ENCODE assay signal across 14 mouse cellular contexts in genomic region chr19:44743961-44744520, GRCm38 (mm10). TPM values are rescaled to one million over a fixed set of nuclear protein-coding genes. Genes with fewer than 3 reads are reported as not detected.
"Had no signal": no experiment of that assay in that cellular context is flagged by ENCODE, and none has a peak within 500 bp of the region (broad histone marks: within the 10 kb centered on the region; RNA-seq: fewer than 3 reads in every experiment).

No protein-coding gene starts in this region.

- H3K4me3 ChIP-seq: hindbrain, embryonic 15.5 days; left cerebral cortex, adult 2 months; limb, embryonic 10.5 days; liver, embryonic 15.5 days; stomach, embryonic 15.5 days had no signal

- ATAC-seq: inflammation-experienced regulatory T-cells, adult 6 months; lung, postnatal 0 days had no signal

- H3K4me1 ChIP-seq: liver, embryonic 15.5 days had no signal

- H3K36me3 ChIP-seq: hindbrain, embryonic 15.5 days; limb, embryonic 10.5 days; liver, embryonic 15.5 days; stomach, embryonic 15.5 days had no signal

- H3K27ac ChIP-seq: hindbrain, embryonic 15.5 days; left cerebral cortex, adult 2 months; limb, embryonic 10.5 days; liver, embryonic 15.5 days; stomach, embryonic 15.5 days had no signal

- DNase-seq: lung, adult 2 months; lung, postnatal 36 days; right cerebral cortex, postnatal 14 days; thymus, adult 2 months; thymus, postnatal 36 days had no signal

- H3K4me2 ChIP-seq: hindbrain, embryonic 15.5 days; liver, embryonic 11.5 days; liver, embryonic 15.5 days; stomach, embryonic 15.5 days had no signal

- H3K9me3 ChIP-seq: hindbrain, embryonic 15.5 days; limb, embryonic 10.5 days; liver, embryonic 15.5 days; stomach, embryonic 15.5 days had no signal

- H3K9ac ChIP-seq: hindbrain, embryonic 15.5 days; liver, embryonic 15.5 days; stomach, embryonic 15.5 days had no signal

RNA-seq across cellular contexts. Expression of gene Pax2, which starts 11.8 kb away (rescaled TPM):
- polyA plus RNA-seq: inflammation-experienced regulatory T-cells, adult 6 months; liver, embryonic 11.5 days; liver, embryonic 15.5 days; lung, adult 2 months; lung, postnatal 0 days; spleen, adult 2 months; stomach, embryonic 15.5 days had no signal
